Mouse (Mus musculus): ENCODE measurements at regions not wholly inside any gene's neighbourhood (a gene's known extent, or its start where the extent isn't known, plus 50 kb on each side); places are given as distances from the start of the nearest gene placed in this dataset.
"Not testable (repeated sequence)": the region's sequence is repeated elsewhere in the genome, so short reads cannot be mapped to it uniquely, and the experiment has no call there.

- no peaks in the 10 kb centered on the region for H3K36me3 ChIP-seq
- no peak overlapping the region for H3K4me2 ChIP-seq
- WGBS: 66% methylated on average over 13 of the region's 13 CpGs
- no peak overlapping the region for H3K27ac ChIP-seq (replicated peaks)
- ATAC-seq (ENCODE audit: low FRiP score, low read depth): no peak
- H3K4me1 ChIP-seq (replicated peaks): no peaks in the 10 kb centered on the region
- H3K27me3 ChIP-seq: no peaks in the 10 kb centered on the region
- H3K4me3 ChIP-seq: no peak overlapping the region
- no peak overlapping the region for H3K9ac ChIP-seq
- H3K9me3 ChIP-seq: no peaks in the 10 kb centered on the region
Measured at GRCm38 (mm10) chr4:101366905-101367679, 52.0 kb upstream of the Ak4 start.

GRCm38 (mm10) chr4:101365299-101365698, 53.8 kb upstream of the Ak4 start:
- no peaks in the 10 kb centered on the region for H3K27me3 ChIP-seq
- no peak for ATAC-seq (ENCODE audit: low FRiP score, low read depth)
- WGBS: 83% methylated on average over 3 of the region's 3 CpGs
- H3K36me3 ChIP-seq: no peaks in the 10 kb centered on the region
- H3K4me3 ChIP-seq: no peak overlapping the region
- no peak overlapping the region for H3K9ac ChIP-seq
- no peaks in the 10 kb centered on the region for H3K9me3 ChIP-seq
- H3K27ac ChIP-seq (replicated peaks): no peak overlapping the region
- H3K4me1 ChIP-seq (replicated peaks): no peaks in the 10 kb centered on the region
- H3K4me2 ChIP-seq: no peak overlapping the region

GRCm38 (mm10) chr4:101364716-101365115, 54.4 kb upstream of the Ak4 start:
- WGBS: 97% methylated on average over 2 of the region's 2 CpGs
- H3K36me3 ChIP-seq: no peaks in the 10 kb centered on the region
- no peak overlapping the region for H3K27ac ChIP-seq (replicated peaks)
- no peak overlapping the region for H3K4me2 ChIP-seq
- no peak overlapping the region for H3K9ac ChIP-seq
- H3K4me3 ChIP-seq: no peak overlapping the region
- no peaks in the 10 kb centered on the region for H3K4me1 ChIP-seq (replicated peaks)
- H3K9me3 ChIP-seq: no peaks in the 10 kb centered on the region
- ATAC-seq (ENCODE audit: low FRiP score, low read depth): no peak
- no peaks in the 10 kb centered on the region for H3K27me3 ChIP-seq

GRCm38 (mm10) chr4:101363231-101363630, 55.8 kb upstream of the Ak4 start:
- not testable (repeated sequence) for H3K4me2 ChIP-seq; H3K9me3 ChIP-seq; ATAC-seq (ENCODE audit: low FRiP score, low read depth); H3K4me1 ChIP-seq (replicated peaks); H3K27me3 ChIP-seq; H3K9ac ChIP-seq; H3K36me3 ChIP-seq; H3K4me3 ChIP-seq; H3K27ac ChIP-seq (replicated peaks)
- 95% methylated on average over 1 of the region's 1 CpGs for WGBS

- Histone ChIP-seq H3K9ac (no peak overlapping the region), H3K27ac (replicated peaks) (no peak overlapping the region), H3K4me2 (no peak overlapping the region), H3K36me3 (no peaks in the 10 kb centered on the region), H3K27me3 (no peaks in the 10 kb centered on the region), H3K4me3 (no peak overlapping the region), H3K9me3 (no peaks in the 10 kb centered on the region), H3K4me1 (replicated peaks) (peaks cover 10% of the 10 kb centered on the region)
- 88% methylated on average over 1 of the region's 1 CpGs for WGBS
- ATAC-seq (ENCODE audit: low FRiP score, low read depth): no peak
Measured at GRCm38 (mm10) chr4:101361779-101362178, 57.3 kb upstream of the Ak4 start.

GRCm38 (mm10) chr4:101360296-101360695, 58.8 kb upstream of the Ak4 start:
- no peak overlapping the region for H3K4me3 ChIP-seq
- no peaks in the 10 kb centered on the region for H3K27me3 ChIP-seq
- no peak overlapping the region for H3K27ac ChIP-seq (replicated peaks)
- no peak for ATAC-seq (ENCODE audit: low FRiP score, low read depth)
- no peaks in the 10 kb centered on the region for H3K9me3 ChIP-seq
- H3K4me1 ChIP-seq (replicated peaks): peaks cover 12% of the 10 kb centered on the region
- H3K4me2 ChIP-seq: no peak overlapping the region
- H3K36me3 ChIP-seq: no peaks in the 10 kb centered on the region
- no peak overlapping the region for H3K9ac ChIP-seq
- WGBS: 71% methylated on average over 7 of the region's 7 CpGs

- Histone ChIP-seq H3K27me3 (no peaks in the 10 kb centered on the region), H3K9ac (no peak overlapping the region), H3K4me3 (no peak overlapping the region), H3K36me3 (no peaks in the 10 kb centered on the region), H3K27ac (replicated peaks) (no peak overlapping the region), H3K4me1 (replicated peaks) (peaks cover 24% of the 10 kb centered on the region), H3K9me3 (no peaks in the 10 kb centered on the region), H3K4me2 (no peak overlapping the region)
- ATAC-seq (ENCODE audit: low FRiP score, low read depth): no peak
- WGBS: 95% methylated on average over 5 of the region's 5 CpGs
Measured at GRCm38 (mm10) chr4:101359119-101359518, 60.0 kb upstream of the Ak4 start.

GRCm38 (mm10) chr4:101358525-101358924, 60.6 kb upstream of the Ak4 start:
- no peak for ATAC-seq (ENCODE audit: low FRiP score, low read depth)
- no peak overlapping the region for H3K27ac ChIP-seq (replicated peaks)
- H3K4me3 ChIP-seq: no peak overlapping the region
- no peaks in the 10 kb centered on the region for H3K9me3 ChIP-seq
- H3K9ac ChIP-seq: no peak overlapping the region
- no peaks in the 10 kb centered on the region for H3K27me3 ChIP-seq
- no peaks in the 10 kb centered on the region for H3K36me3 ChIP-seq
- H3K4me1 ChIP-seq (replicated peaks): peaks cover 30% of the 10 kb centered on the region
- no peak overlapping the region for H3K4me2 ChIP-seq
- 98% methylated on average over 3 of the region's 3 CpGs for WGBS

- ATAC-seq (ENCODE audit: low FRiP score, low read depth): no peak
- WGBS: 67% methylated on average over 8 of the region's 8 CpGs
- no peak overlapping the region for H3K9ac ChIP-seq
Measured at GRCm38 (mm10) chr4:101357923-101358322, 61.2 kb upstream of the Ak4 start.

GRCm38 (mm10) chr4:101356954-101357891, 61.9 kb upstream of the Ak4 start:
- no peaks in the 10 kb centered on the region for H3K9me3 ChIP-seq
- no peaks in the 10 kb centered on the region for H3K36me3 ChIP-seq
- peak; percentile 27 for ATAC-seq (ENCODE audit: low FRiP score, low read depth)
- H3K27me3 ChIP-seq: no peaks in the 10 kb centered on the region
- H3K9ac ChIP-seq: peak overlapping the region; percentile 90
- peak overlapping the region; percentile 85 for H3K4me2 ChIP-seq
- peak overlapping the region; percentile 96 for H3K27ac ChIP-seq (replicated peaks)
- WGBS: 11% methylated on average over 31 of the region's 31 CpGs
- peak overlapping the region; percentile 92 for H3K4me3 ChIP-seq
- peaks cover 39% of the 10 kb centered on the region for H3K4me1 ChIP-seq (replicated peaks)

More at GRCm38 (mm10) chr4:101357923-101358322, 61.2 kb upstream of the Ak4 start:
- Histone ChIP-seq H3K9me3 (no peaks in the 10 kb centered on the region), H3K4me2 (peak overlapping the region; percentile 85), H3K27ac (replicated peaks) (no peak overlapping the region), H3K4me3 (peak overlapping the region; percentile 92), H3K27me3 (no peaks in the 10 kb centered on the region), H3K36me3 (no peaks in the 10 kb centered on the region), H3K4me1 (replicated peaks) (peaks cover 34% of the 10 kb centered on the region)

- ATAC-seq (ENCODE audit: low FRiP score, low read depth): peak; percentile 90
- H3K4me2 ChIP-seq: peak overlapping the region; percentile 85
- peak overlapping the region; percentile 90 for H3K9ac ChIP-seq
- WGBS: under 1% methylated on average over 91 of the region's 107 CpGs
- H3K4me3 ChIP-seq: peak overlapping the region; percentile 92
- no peaks in the 10 kb centered on the region for H3K36me3 ChIP-seq
- H3K27me3 ChIP-seq: no peaks in the 10 kb centered on the region
- H3K9me3 ChIP-seq: no peaks in the 10 kb centered on the region
- H3K27ac ChIP-seq (replicated peaks): peak overlapping the region; percentile 96
- H3K4me1 ChIP-seq (replicated peaks): peaks cover 39% of the 10 kb centered on the region
Measured at GRCm38 (mm10) chr4:101356093-101356953, 62.8 kb upstream of the Ak4 start.

All from hindbrain, embryonic 15.5 days (tissue).